Comparison of ENCODE assay signal across 18 mouse cellular contexts in the genomic region with DNA sequence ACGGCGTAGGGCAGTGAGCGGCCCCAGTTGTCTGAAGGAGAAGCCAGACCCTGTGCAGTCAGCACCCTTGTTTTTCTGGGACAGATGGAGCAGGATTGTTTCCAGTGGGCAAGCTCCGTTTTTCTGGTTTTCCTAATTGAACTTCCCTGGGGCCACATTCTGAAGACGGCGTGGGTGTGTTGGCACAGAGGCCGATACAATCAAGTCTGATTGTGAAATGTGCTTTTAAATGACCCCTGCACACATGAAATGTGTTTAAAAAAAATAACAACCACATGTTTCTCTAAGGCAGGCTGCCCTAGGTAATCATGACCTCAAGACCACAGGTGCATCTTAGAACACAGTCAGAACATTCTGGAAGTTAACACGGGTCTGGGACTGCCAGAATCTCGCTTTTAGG.
A peak's percentile ranks its signal among the peaks of the same experiment; 100 is the strongest.
DNase-seq lines count a peak whose midpoint lies in the region; TF ChIP-seq lines count a peak whose summit lies in the region.
"Had no signal": no experiment of that assay in that cellular context is flagged by ENCODE, and none has a peak within 500 bp of the region (broad histone marks: within the 10 kb centered on the region; RNA-seq: fewer than 3 reads in every experiment).

No protein-coding gene starts in this region.

- no peak for TF ChIP-seq CTCF in thymus, adult 2 months (IDR thresholded peaks at IDR 0.05; ENCODE audit: borderline replicate concordance, control insufficient read depth, extremely low read depth, insufficient read depth, low read length, poor library complexity)

- no peaks in the 10 kb centered on the region for H3K4me1 ChIP-seq in heart, embryonic 10.5 days
- H3K4me1 ChIP-seq in thymus, adult 2 months (replicated peaks; ENCODE audit: control insufficient read depth, insufficient read depth, low read length), result no peaks in the 10 kb centered on the region

- no peaks in the 10 kb centered on the region for H3K36me3 ChIP-seq in heart, embryonic 10.5 days
- H3K36me3 ChIP-seq in thymus, adult 2 months (ENCODE audit: control insufficient read depth, insufficient read depth, low read length), result no peaks in the 10 kb centered on the region
- H3K36me3 ChIP-seq: embryonic facial prominence, embryonic 13.5 days; G1E; midbrain, embryonic 10.5 days; neural tube, embryonic 13.5 days had no signal

- no peak for TF ChIP-seq POLR2A in thymus, adult 2 months (IDR thresholded peaks at IDR 0.05; ENCODE audit: control insufficient read depth, extremely low read depth, insufficient read depth, low read length, poor library complexity)

- no peaks in the 10 kb centered on the region for H3K9me3 ChIP-seq in heart, embryonic 10.5 days
- H3K9me3 ChIP-seq: embryonic facial prominence, embryonic 13.5 days; G1E; midbrain, embryonic 10.5 days; neural tube, embryonic 13.5 days had no signal

- H3K27ac ChIP-seq in heart, embryonic 10.5 days, result no peak overlapping the region
- H3K27ac ChIP-seq in thymus, adult 2 months (ENCODE audit: control insufficient read depth, insufficient read depth, low read length), result no peak overlapping the region
- H3K27ac ChIP-seq: embryonic facial prominence, embryonic 13.5 days; liver, embryonic 14.5 days; midbrain, embryonic 10.5 days; neural tube, embryonic 13.5 days; stomach, postnatal 0 days had no signal

- no peak overlapping the region for H3K4me3 ChIP-seq in heart, embryonic 10.5 days
- no peak overlapping the region for H3K4me3 ChIP-seq in thymus, adult 2 months (ENCODE audit: control insufficient read depth, insufficient read depth, low read length)
- H3K4me3 ChIP-seq: embryonic facial prominence, embryonic 13.5 days; midbrain, embryonic 10.5 days; neural tube, embryonic 13.5 days had no signal

- 83% methylated on average over 9 of the region's 9 CpGs for WGBS in heart, embryonic 10.5 days
- 91% methylated on average over 9 of the region's 9 CpGs for WGBS in thymus, adult 2 months

- peaks cover 6% of the 10 kb centered on the region; the same call in 1 of the 2 replicates for H3K27me3 ChIP-seq in heart, embryonic 10.5 days (ENCODE audit: insufficient read depth, poor library complexity, severe bottlenecking)
- no peaks in the 10 kb centered on the region for H3K27me3 ChIP-seq in thymus, adult 2 months (ENCODE audit: control insufficient read depth, insufficient read depth, low read length)
- H3K27me3 ChIP-seq: embryonic facial prominence, embryonic 13.5 days; neural tube, embryonic 13.5 days had no signal

- DNase-seq in heart, adult 11 months, result peak; percentile 96
- no peak for DNase-seq in heart, embryonic 10.5 days (ENCODE audit: low spot score)
- DNase-seq in urinary bladder, adult 18-20 months (ENCODE audit: low spot score in 2 of 2), result peak; percentile 7 to 22
- no peak for DNase-seq in urinary bladder, postnatal 10 days (ENCODE audit: low spot score)
- DNase-seq in gastrocnemius, adult 8-10 months (ENCODE audit: low spot score in 2 of 2), result peak; percentile 44 to 67
- peak; percentile 79 for DNase-seq in skeletal muscle tissue, adult 2 months (ENCODE audit: low read depth, low spot score)
- DNase-seq in T-cell, adult 2 months (ENCODE audit: low spot score), result no peak
- no peak for DNase-seq in thymus, adult 2 months
- DNase-seq: cerebellum, adult 11 months; kidney, adult 2 months; kidney, postnatal 25 days; thymus, postnatal 4 days had no signal

Comparison
In these comparisons a context has a peak if more than half of its experiments do, and no peak if none do; other contexts are left out.
1. DNase-seq: peak in heart, adult 11 months (single experiment), urinary bladder, adult 18-20 months (2 of 2), gastrocnemius, adult 8-10 months (2 of 2) and skeletal muscle tissue, adult 2 months (single experiment); none in heart, embryonic 10.5 days (single experiment), urinary bladder, postnatal 10 days (single experiment), T-cell, adult 2 months (single experiment) and thymus, adult 2 months (single experiment).